Mouse (Mus musculus) CH12.LX (cell line): Measurements from ENCODE around the gene Scyl1. TPM values are rescaled to one million over a fixed set of nuclear protein-coding genes. Genes with fewer than 3 reads are reported as not detected.

Experiments used
- DNase-seq: peaks from one replicate; pipeline ENCODE4 v3.0.0-alpha.2; 2013; ENCODE audit errors: extremely low read depth
- H3K27ac ChIP-seq: 2 replicates; pipeline ENCODE4 v1.5.1; 2012; ENCODE audit warnings: low read depth, mild to moderate bottlenecking, control low read depth, moderate library complexity; ENCODE audit not compliant: insufficient read depth
- H3K27me3 ChIP-seq: replicated peaks from 2 replicates; pipeline ENCODE3; 2012; ENCODE audit warnings: inconsistent platforms
- H3K36me3 ChIP-seq, 2 experiments: replicated peaks in 1 of 2; 2 replicates each; pipeline versions ENCODE3 to v1.6.1; 2012; ENCODE audit warnings: inconsistent platforms in 1 of 2, low read length in 1 of 2, mild to moderate bottlenecking in 1 of 2, mixed read lengths in 1 of 2, moderate library complexity in 1 of 2; ENCODE audit not compliant: control insufficient read depth in 1 of 2, insufficient read depth in 1 of 2
- H3K4me1 ChIP-seq, 2 experiments: 2 replicates each; pipeline ENCODE4 v1.6.1; 2012; ENCODE audit warnings: inconsistent platforms in 1 of 2, moderate library complexity in 1 of 2; ENCODE audit not compliant: insufficient read depth in 2 of 2, control insufficient read depth in 1 of 2
- H3K4me2 ChIP-seq: 2 replicates; pipeline ENCODE4 v1.6.1; 2012; ENCODE audit warnings: low read depth, mild to moderate bottlenecking, control low read depth; ENCODE audit not compliant: poor library complexity, insufficient read depth, severe bottlenecking
- H3K4me3 ChIP-seq, 3 experiments: fragments of 150-350 bp in 1 of 3; sonication (generic) in 1 of 3; replicated peaks in 1 of 3; 2 replicates each; pipeline versions ENCODE3 to v1.5.1; 2011 to 2012; ENCODE audit warnings: low read depth in 2 of 3, low read length in 2 of 3, mild to moderate bottlenecking in 2 of 3, moderate library complexity in 2 of 3, control low read depth in 1 of 3, improper control_type of control experiment in 1 of 3, inconsistent platforms in 1 of 3, mixed read lengths in 1 of 3; ENCODE audit not compliant: poor library complexity in 1 of 3
- H3K79me2 ChIP-seq: replicated peaks from 2 replicates; pipeline ENCODE4 v1.6.1; 2012; ENCODE audit warnings: mild to moderate bottlenecking, moderate library complexity; ENCODE audit not compliant: control insufficient read depth, poor library complexity, insufficient read depth, severe bottlenecking; ENCODE audit errors: extremely low read depth
- H3K9ac ChIP-seq: 2 replicates; pipeline ENCODE4 v1.6.1; 2012; ENCODE audit warnings: low read depth, mild to moderate bottlenecking, control low read depth, moderate library complexity; ENCODE audit not compliant: insufficient read depth
- H3K9me3 ChIP-seq: replicated peaks from 2 replicates; pipeline ENCODE3; 2012; ENCODE audit warnings: low read length, inconsistent platforms, mixed read lengths
- BHLHE40 ChIP-seq: IDR thresholded peaks from 2 replicates; pipeline ENCODE4 v1.6.1; 2011; ENCODE audit warnings: mild to moderate bottlenecking, low read depth, low read length, improper control_type of control experiment
- CHD2 ChIP-seq: IDR thresholded peaks from 2 replicates; pipeline ENCODE4 v1.6.1; 2011; ENCODE audit warnings: low read length, improper control_type of control experiment
- CTCF ChIP-seq, 2 experiments: IDR thresholded peaks in 1 of 2; conservative IDR thresholded peaks in 1 of 2; 2 replicates each; pipeline ENCODE4 v1.5.1; 2011 to 2012; ENCODE audit warnings: low read depth in 2 of 2, low read length in 2 of 2, improper control_type of control experiment in 1 of 2, inconsistent platforms in 1 of 2, mild to moderate bottlenecking in 1 of 2, moderate library complexity in 1 of 2
- ELF1 ChIP-seq: IDR thresholded peaks from 2 replicates; pipeline ENCODE4 v1.6.1; 2014; ENCODE audit warnings: low read depth, mild to moderate bottlenecking, inconsistent platforms, low read length, improper control_type of control experiment
- ETS1 ChIP-seq: conservative IDR thresholded peaks from 2 replicates; pipeline ENCODE4 v1.6.1; 2012; ENCODE audit warnings: low read depth, mild to moderate bottlenecking, inconsistent platforms, low read length, improper control_type of control experiment, moderate library complexity
- HCFC1 ChIP-seq: IDR thresholded peaks from 2 replicates; pipeline ENCODE4 v1.6.1; 2012; ENCODE audit warnings: low read depth, mild to moderate bottlenecking, inconsistent platforms, low read length, improper control_type of control experiment
- IRF4 ChIP-seq: IDR thresholded peaks from 2 replicates; pipeline ENCODE4 v1.6.1; 2014; ENCODE audit warnings: low read depth, mild to moderate bottlenecking, inconsistent platforms, low read length, improper control_type of control experiment
- JUND ChIP-seq: conservative IDR thresholded peaks from 2 replicates; pipeline ENCODE4 v1.6.1; 2011; ENCODE audit warnings: low read depth, low read length, improper control_type of control experiment
- KAT2A ChIP-seq: IDR thresholded peaks from 2 replicates; pipeline ENCODE4 v1.6.1; 2012; ENCODE audit warnings: low read length, improper control_type of control experiment, inconsistent platforms; ENCODE audit not compliant: insufficient replicate concordance
- MAFK ChIP-seq: IDR thresholded peaks from 2 replicates; pipeline ENCODE4 v1.6.1; 2011; ENCODE audit warnings: low read length, improper control_type of control experiment; ENCODE audit not compliant: insufficient replicate concordance
- MAZ ChIP-seq: IDR thresholded peaks from 2 replicates; pipeline ENCODE4 v1.6.1; 2012; ENCODE audit warnings: low read depth, mild to moderate bottlenecking, inconsistent platforms, low read length, improper control_type of control experiment, moderate library complexity
- MEF2A ChIP-seq: IDR thresholded peaks from 2 replicates; pipeline ENCODE4 v1.6.1; 2014; ENCODE audit warnings: low read depth, mild to moderate bottlenecking, inconsistent platforms, low read length, improper control_type of control experiment, borderline replicate concordance
- MXI1 ChIP-seq: IDR thresholded peaks from 2 replicates; pipeline ENCODE4 v1.6.1; 2011; ENCODE audit warnings: mild to moderate bottlenecking, low read depth, low read length, improper control_type of control experiment
- MYC ChIP-seq: IDR thresholded peaks from 2 replicates; pipeline ENCODE4 v1.6.1; 2011; ENCODE audit warnings: low read depth, mild to moderate bottlenecking, improper control_type of control experiment, low read length
- NELFE ChIP-seq: IDR thresholded peaks from 2 replicates; pipeline ENCODE4 v1.6.1; 2011; ENCODE audit warnings: low read depth, low read length, improper control_type of control experiment
- PAX5 ChIP-seq: IDR thresholded peaks from 2 replicates; pipeline ENCODE4 v1.6.1; 2012; ENCODE audit warnings: low read length, inconsistent platforms, mixed read lengths
- POLR2A ChIP-seq: IDR thresholded peaks from 2 replicates; pipeline ENCODE4 v1.6.1; 2011; ENCODE audit warnings: low read depth, mild to moderate bottlenecking, improper control_type of control experiment, low read length
- POLR2AphosphoS2 ChIP-seq: IDR thresholded peaks from 2 replicates; pipeline ENCODE4 v1.6.1; 2011; ENCODE audit warnings: low read depth, low read length, improper control_type of control experiment
- RAD21 ChIP-seq: IDR thresholded peaks from 2 replicates; pipeline ENCODE4 v1.6.1; 2011; ENCODE audit warnings: low read depth, mild to moderate bottlenecking, low read length, improper control_type of control experiment, moderate library complexity
- SIN3A ChIP-seq: IDR thresholded peaks from 2 replicates; pipeline ENCODE4 v1.6.1; 2012; ENCODE audit warnings: low read length, improper control_type of control experiment, inconsistent platforms
- SMC3 ChIP-seq: IDR thresholded peaks from 2 replicates; pipeline ENCODE4 v1.6.1; 2011; ENCODE audit warnings: low read depth, low read length, improper control_type of control experiment
- TBP ChIP-seq: conservative IDR thresholded peaks from 2 replicates; pipeline ENCODE4 v1.6.1; 2011; ENCODE audit warnings: low read depth, low read length, improper control_type of control experiment
- TCF12 ChIP-seq: IDR thresholded peaks from 2 replicates; pipeline ENCODE4 v1.6.1; 2014; ENCODE audit warnings: low read depth, mild to moderate bottlenecking, inconsistent platforms, low read length, improper control_type of control experiment
- UBTF ChIP-seq: IDR thresholded peaks from 2 replicates; pipeline ENCODE4 v1.6.1; 2012; ENCODE audit warnings: low read depth, mild to moderate bottlenecking, inconsistent platforms, low read length, improper control_type of control experiment, moderate library complexity
- USF2 ChIP-seq: conservative IDR thresholded peaks from 2 replicates; pipeline ENCODE4 v1.6.1; 2011; ENCODE audit warnings: low read depth, low read length, improper control_type of control experiment
- ZC3H11A ChIP-seq: IDR thresholded peaks from 2 replicates; pipeline ENCODE4 v1.6.1; 2012; ENCODE audit warnings: low read depth, mild to moderate bottlenecking, inconsistent platforms, low read length, improper control_type of control experiment
- ZKSCAN1 ChIP-seq: IDR thresholded peaks from 2 replicates; pipeline ENCODE4 v1.6.1; 2012; ENCODE audit warnings: low read depth, inconsistent platforms, low read length, improper control_type of control experiment, borderline replicate concordance
- dilution Hi-C: fragments of 300-500 bp; cut with MboI; formaldehyde crosslinking; loops from 2 replicates; pipeline ENCODE4 v1.14.3; 2020; ENCODE audit warnings: low sequenced_read_pairs; ENCODE audit not compliant: extremely low pct_unique_long_range_greater_than_20kb, extremely low pct_ligation_motif_present
- in situ Hi-C: fragments of 300-500 bp; cut with MboI; formaldehyde crosslinking; loops from 3 replicates; pipeline ENCODE4 v1.14.3; 2019; ENCODE audit warnings: low sequenced_read_pairs, low pct_ligation_motif_present, low pct_unique_long_range_greater_than_20kb, mixed read lengths
- polyA plus RNA-seq: library from polyadenylated mRNA; unstranded; fragments of >175 nt; gene quantifications from 2 replicates; pipeline ENCODE4 v1.2.1, GENCODE M21; 2012; ENCODE audit warnings: low read depth; ENCODE audit not compliant: insufficient read length
- total RNA-seq, 2 experiments: library from RNA; depleted of rRNA; stranded (reverse); fragments of 300-350 nt in 1 of 2; fragments of >200 nt in 1 of 2; gene quantifications; 2 replicates each; pipeline ENCODE4 v1.2.3; 2012 to 2014

Gene Scyl1
- total and polyA plus RNA-seq, 3 experiments: 35.1 to 56.1 (median 49.8) TPM

DNA sequence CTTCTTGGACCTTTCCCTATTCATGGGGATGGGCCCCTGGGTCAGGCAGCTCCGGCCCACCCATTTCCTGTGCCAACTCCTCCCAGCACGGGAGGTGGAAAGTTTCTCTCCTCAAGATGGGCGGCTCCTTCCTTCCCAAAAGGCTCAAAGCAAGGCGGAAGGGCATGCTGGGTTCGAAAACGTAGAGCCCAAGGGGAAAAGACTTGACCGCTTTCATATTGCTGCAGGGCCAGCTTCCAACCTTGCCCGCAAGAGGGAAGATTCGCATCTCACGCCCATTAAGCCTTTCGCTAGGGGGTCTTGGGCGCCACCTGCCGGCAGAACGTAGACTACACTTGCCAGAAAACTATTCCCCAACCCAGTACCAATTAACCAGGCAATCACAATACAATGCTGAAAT lies 43.5 kb downstream of the Scyl1 start (continued):
- TF ChIP-seq POLR2AphosphoS2: no peak
- no peak for TF ChIP-seq PAX5
- peak; percentile 83 to 98 for TF ChIP-seq CTCF (conservative IDR thresholded peaks at IDR 0.05 in 1 of 2, IDR thresholded peaks at IDR 0.05 in 1 of 2; ENCODE audit: low read depth in 2 of 2, low read length in 2 of 2)
- TF ChIP-seq ETS1: no peak
- TF ChIP-seq IRF4: no peak
- TF ChIP-seq USF2: no peak
- peak; percentile 91 for TF ChIP-seq SMC3
- peak; percentile 26; the same call in 1 of the 2 replicates for TF ChIP-seq MEF2A
- TF ChIP-seq MYC: 0 out of 2 replicates have a peak, but pooled peaks have one; percentile 45

DNA sequence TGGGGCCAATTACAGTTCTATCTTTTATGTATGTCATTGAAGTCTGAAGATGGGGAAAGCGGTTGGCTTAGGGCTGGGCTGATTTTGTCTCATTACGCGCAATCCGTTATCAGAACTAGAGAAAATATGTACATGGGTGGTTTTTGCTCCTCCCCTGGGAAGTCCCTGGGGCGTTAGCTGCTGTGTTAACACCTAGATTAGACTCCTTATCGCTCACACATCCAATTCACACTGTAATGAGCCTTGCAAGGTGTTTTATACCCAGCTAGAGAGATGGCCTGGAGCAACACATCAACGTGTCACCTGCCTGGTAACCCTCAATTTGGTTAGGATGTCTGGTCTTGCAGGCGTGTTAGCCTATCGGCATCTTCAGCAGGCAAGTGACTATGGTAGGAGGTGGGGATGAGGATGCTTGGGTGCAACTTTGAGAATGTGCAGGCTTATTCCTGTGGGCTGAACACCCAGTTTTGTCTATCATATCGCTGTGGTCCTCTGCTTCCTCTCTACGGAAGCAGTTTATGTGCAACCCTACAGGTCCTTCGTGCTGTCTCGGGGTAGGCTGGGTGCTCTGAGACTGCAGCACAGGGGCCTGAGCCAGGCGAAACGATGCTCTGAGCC lies 44.1 kb downstream of the Scyl1 start:
- peak overlapping the region; percentile 57 for H3K4me2 ChIP-seq
- peaks cover 12 to 36% of the 10 kb centered on the region in 2 experiments for H3K36me3 ChIP-seq
- H3K27me3 ChIP-seq: no peaks in the 10 kb centered on the region
- in situ Hi-C loops: no loop called here
- TF ChIP-seq TBP (no peak), KAT2A (no peak), ZC3H11A (no peak), JUND (no peak), ELF1 (no peak), ZKSCAN1 (no peak), MYC (no peak), MAFK (no peak)
- dilution Hi-C loops: no loop called here
- peaks cover 21 to 62% of the 10 kb centered on the region in 2 experiments for H3K4me1 ChIP-seq
- peak overlapping the region; percentile 20 for H3K27ac ChIP-seq
- H3K4me3 ChIP-seq: peak overlapping the region; percentile 38 to 75 (median 41)
- DNase-seq: peak; percentile 68
- peak overlapping the region; percentile 88; the same call in 1 of the 2 replicates for H3K9ac ChIP-seq
- peaks cover 26% of the 10 kb centered on the region for H3K79me2 ChIP-seq
- H3K9me3 ChIP-seq: no peaks in the 10 kb centered on the region

DNA sequence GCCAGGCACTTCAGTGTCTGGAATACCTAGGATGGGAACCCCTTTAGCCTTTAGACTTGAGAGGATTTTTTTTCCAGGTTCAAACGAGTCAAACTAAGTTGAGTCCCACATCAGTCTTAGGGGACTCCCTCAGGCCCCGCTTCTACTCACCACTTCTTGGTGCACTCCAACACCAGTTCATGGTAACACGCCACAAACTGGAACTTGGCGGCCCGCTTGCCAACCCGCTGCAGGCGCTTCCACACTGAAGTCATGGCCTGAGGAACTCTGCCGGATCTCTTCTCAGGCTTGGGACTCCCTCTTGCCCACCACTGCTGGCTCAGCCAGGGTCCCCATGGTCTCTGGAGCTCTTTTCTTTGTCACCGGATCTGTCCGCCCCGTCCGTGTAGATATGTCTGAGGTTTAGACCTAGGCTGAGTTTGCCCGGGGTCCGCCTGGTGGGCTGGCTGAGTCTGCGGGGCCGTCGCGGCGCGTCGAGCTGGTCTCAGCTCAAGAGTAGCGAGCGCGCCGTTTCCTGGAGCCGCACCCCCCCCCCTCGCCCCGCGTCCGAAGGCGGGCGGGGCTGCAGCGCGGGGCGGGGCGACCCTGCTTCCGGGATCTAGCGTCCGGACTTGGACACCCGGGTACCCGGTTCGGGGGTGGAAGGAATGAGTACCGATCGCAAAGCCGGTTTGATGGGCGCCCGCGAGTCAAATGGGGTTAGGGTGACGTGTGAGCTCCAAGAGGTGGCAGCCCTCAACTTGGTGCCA lies 45.3 kb downstream of the Scyl1 start, which contains the start of gene Ehbp1l1:
Gene Ehbp1l1, minus strand, starts transcription at position 551 of the 749 bp plus-strand sequence.
- DNase-seq: peak; percentile 63
- peaks cover 26% of the 10 kb centered on the region for H3K79me2 ChIP-seq
- H3K4me3 ChIP-seq: peak within 1 kb of the TSS; percentile 75 to 85 (median 76)
- no peaks in the 10 kb centered on the region for H3K27me3 ChIP-seq
- H3K4me2 ChIP-seq: peak within 1 kb of the TSS; percentile 57
- H3K4me1 ChIP-seq: peaks cover 21 to 57% of the 10 kb centered on the region in 2 experiments
- peak within 1 kb of the TSS; percentile 88 for H3K9ac ChIP-seq
- no peaks in the 10 kb centered on the region for H3K9me3 ChIP-seq
- TF ChIP-seq TCF12 (peak; percentile 76; the same call in 1 of the 2 replicates), CHD2 (0 out of 2 replicates have a peak, but pooled peaks have one; percentile 12), POLR2A (peak; percentile 65), IRF4 (0 out of 2 replicates have a peak, but pooled peaks have one; percentile 43), SMC3 (no peak), SIN3A (peak; percentile 91), PAX5 (no peak), MXI1 (peak; percentile 69), MEF2A (0 out of 2 replicates have a peak, but pooled peaks have one; percentile 32), POLR2AphosphoS2 (no peak), MAZ (peak; percentile 93), NELFE (0 out of 2 replicates have a peak, but pooled peaks have one; percentile 39), HCFC1 (peak; percentile 43), UBTF (0 out of 2 replicates have a peak, but pooled peaks have one; percentile 40), ELF1 (peak; percentile 95), KAT2A (0 out of 2 replicates have a peak, but pooled peaks have one; percentile 26), RAD21 (no peak), BHLHE40 (no peak)
- TF ChIP-seq, all 38 proteins: peak for 13
- Histone ChIP-seq H3K27ac (peak within 1 kb of the TSS; percentile 95), H3K36me3 (peaks cover 19 to 47% of the 10 kb centered on the region in 2 experiments)
- in situ Hi-C loops (no loop called here), dilution Hi-C loops (no loop called here)
